Mouse (Mus musculus) frontal cortex, adult 2 months (tissue): ENCODE results near the gene Tmem216. TPM values are rescaled to one million over a fixed set of nuclear protein-coding genes. Genes with fewer than 3 reads are reported as not detected.

Experiments used
- DNase-seq, 2 experiments: peaks; one replicate each; pipeline ENCODE4 v3.0.0; 2022; ENCODE audit warnings: low spot score in 1 of 2; ENCODE audit errors: extremely low spot score in 1 of 2
- polyA plus RNA-seq: library from polyadenylated mRNA; depleted of rRNA; stranded (reverse); fragments of >200 nt; gene quantifications from 2 replicates; pipeline ENCODE4 v1.2.3, GENCODE M21; 2012; rRNA removed

The Tmem216 gene
- 21.4 and 22.2 TPM in 2 replicates for polyA plus RNA-seq

DNA sequence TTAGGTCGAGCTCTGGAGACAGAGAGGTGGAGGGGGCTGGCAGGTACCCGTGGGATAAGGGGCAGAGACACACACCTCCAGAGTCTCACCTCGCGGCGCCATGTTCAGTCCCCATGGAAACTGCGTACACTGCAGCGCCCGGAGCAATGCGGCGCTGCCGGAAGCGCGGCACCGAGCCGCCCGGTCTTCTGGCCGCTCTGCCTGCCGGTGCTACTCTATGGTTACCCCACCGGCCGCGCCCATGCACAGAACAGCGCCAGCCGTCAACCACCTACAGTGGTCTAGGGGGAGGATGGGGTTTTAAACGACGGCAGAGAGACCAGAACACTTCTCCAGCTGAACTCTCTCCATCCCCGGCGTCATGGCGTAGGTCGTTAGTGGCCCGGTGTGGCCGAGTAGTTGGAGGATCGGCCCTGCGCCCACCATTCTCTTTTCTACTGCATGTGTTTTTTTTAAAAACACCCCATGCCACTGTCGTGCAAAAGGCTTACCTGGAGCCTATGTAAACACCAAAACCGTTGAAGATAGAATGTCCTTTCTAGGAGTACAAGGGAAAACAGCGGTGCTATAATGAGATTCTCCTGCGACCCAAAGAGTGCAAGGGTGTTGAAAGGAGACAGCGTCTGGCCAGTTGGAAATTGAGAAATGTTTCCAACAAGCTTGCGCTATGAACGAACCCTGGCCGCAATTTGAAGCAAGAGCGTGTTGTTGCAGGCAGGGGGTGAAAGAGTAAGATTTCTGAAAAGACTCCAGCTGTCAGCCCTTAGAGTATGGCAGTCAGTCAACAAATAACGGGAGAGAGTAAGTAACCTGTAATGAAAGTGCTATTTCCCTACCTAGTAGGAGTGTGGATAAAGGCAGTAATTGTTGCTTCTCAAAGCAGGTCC lies at the start of gene Tmem216:
Gene Tmem216, minus strand, starts transcription at position 615 of the 887 bp plus-strand sequence.
- peak; percentile 63 to 87 for DNase-seq

DNA sequence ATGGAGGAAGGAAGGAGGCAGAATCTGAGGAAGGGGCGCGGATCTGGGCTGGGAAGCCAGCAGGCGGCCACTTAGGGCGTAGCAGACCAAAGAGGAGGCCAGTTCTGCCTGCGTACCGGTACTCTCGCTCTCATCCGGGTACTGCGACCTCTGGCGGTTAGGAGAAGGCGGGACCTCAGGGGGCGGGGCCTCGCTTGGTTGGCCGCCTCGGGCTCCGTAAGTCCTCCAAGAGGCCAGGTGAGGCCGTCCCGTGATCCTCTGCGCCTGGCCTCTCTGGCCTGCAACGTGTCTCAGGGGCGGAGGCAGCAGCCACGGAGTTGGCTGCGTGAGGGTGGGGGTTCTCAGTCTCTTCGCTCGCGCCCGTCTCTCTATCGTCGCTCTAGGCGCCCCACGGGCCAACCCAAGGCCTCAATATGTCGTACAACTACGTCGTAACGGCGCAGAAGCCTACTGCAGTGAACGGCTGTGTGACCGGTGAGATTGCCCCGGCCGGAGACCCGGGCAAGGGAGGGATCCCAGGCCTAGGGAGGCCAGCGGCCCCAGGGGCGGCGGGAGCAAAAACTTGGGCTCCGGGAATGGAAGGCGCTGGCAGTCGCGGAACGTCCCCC lies 49.4 kb upstream of the Tmem216 start, which contains the start of the genes Ddb1 and Tkfc:
Gene Ddb1, plus strand, starts transcription at position 35 of the 608 bp plus-strand sequence.
Gene Tkfc, minus strand, starts transcription at position 362 of the 608 bp plus-strand sequence.
- peak; percentile 97 to 99 for DNase-seq

DNA sequence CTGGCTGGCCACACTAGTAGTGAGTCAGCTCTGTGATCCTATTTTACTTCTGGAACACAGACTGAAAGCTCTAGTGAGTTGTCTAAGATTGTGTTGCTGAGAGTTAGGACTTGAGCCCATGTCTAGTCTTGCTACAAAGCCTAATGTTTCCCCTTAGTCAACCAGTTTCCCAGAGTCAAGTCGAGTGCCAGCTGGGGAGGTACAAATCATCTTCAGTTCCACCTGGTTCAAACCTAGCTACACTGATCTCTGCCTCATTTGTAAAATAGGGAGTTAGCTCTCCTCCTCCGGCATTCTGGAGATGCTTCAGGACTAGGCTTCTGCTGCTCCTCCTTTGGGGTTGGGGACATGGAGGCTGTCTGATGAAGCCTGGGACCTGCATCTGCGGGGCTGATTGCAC lies 48.5 kb upstream of the Tmem216 start:
- no peak for DNase-seq

DNA sequence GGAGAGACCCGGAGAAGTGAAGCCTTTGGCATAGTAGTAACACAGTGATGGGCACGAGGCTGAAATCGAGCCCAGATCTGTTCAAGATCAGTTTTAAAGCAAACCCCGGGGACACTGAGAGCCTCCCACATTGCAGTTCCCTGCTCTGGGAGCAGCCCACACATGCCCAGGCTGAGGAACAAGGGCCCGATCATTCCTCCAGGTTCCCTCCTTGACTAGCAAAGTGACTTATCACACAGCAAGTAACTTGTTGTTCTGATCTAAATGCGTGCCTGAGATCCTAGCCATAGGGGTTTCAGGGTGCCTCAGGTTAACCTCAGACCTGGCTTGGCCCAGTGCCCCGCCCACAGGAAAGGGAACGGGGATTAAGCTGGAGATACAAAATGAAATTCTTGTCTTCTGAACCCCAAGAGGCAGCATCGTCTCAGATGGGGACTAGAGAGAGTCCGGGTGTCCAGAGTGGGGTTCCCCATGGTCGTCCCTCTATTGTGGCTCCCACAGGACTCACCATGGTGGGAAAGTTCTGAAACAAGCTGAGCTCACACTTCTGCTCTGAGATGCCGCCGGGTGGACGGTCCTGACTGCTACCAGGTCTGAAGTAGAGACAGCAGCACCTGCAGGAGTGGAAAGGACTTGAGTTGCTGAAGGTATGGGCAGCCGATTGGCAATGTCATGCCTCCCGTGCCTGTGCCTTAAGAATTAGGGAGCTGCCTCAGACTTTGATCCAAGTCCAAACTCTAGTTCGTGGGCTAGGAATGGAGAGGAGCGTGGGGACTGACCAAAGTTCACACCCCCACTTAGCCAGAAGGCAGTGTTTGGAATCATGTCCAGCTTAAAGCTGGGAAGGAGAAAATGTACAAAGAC lies 47.9 kb upstream of the Tmem216 start:
- peak in 1 of 2 experiments; percentile 11 for DNase-seq

DNA sequence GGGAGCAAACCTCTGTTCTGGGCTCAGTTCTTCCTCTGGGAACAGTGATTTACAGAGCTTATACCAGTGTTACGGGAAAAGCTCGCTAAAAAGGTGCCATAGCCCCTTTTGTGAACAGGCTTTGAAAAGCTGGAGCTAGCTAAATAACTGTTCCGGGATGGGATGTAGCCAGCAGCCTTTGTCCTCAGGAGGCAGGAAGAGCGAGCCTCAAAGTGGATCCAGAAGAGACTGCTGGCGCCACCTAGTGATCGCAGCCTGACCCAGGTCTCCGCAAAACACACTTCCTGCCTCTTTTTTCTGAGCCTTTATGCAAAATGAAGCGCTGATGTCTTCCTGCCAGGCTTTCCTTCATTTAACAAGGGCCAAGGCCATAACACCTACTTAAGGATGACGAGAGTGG lies 46.7 kb upstream of the Tmem216 start:
- peak; percentile 70 to 92 for DNase-seq

DNA sequence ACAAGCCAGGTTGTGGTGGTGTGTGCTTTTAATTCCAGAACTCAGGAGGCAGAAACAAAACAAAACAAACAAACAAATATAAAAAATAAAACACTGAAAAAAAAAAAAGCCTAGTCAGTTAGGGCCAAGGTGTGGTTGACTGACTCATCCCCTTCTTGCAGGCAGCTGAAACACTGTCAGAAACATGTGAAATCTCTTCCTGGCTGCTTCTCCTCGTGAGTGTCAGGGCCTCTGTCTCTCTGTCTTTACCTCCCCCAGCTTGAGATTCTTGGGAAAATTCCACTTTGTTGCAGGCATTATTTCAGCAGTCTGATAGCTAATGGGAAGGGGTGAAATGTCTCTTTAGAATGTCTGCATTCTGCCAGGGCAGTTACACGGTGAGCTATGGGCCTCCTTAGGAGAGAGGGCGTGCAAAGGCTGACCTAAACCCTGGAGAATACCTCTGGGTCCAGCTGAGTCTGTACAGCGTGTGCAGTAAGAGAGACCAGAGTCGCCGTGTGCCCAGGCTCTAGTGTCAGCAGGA lies 46.3 kb upstream of the Tmem216 start:
- peak in 1 of 2 experiments; percentile 9 for DNase-seq

DNA sequence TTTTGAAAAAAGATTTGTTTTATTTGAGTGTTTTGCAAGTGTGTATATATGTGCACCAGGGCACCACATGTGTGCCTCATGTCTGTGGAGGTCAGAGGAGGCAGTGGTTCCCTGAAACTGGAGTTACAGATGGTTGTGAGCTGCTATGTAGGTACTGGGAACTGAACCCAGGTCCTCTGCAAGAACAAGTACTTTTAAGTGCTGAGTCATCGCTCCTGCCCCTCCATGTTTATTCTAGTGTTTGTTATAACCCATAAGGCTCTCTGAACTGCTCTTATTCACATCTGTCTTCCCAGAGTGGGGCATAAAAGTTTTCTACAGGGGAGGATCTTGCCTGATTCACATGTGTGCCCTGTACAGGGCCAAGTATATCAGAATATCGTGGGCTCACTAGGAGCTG lies 43.6 kb upstream of the Tmem216 start:
- DNase-seq, result no peak

DNA sequence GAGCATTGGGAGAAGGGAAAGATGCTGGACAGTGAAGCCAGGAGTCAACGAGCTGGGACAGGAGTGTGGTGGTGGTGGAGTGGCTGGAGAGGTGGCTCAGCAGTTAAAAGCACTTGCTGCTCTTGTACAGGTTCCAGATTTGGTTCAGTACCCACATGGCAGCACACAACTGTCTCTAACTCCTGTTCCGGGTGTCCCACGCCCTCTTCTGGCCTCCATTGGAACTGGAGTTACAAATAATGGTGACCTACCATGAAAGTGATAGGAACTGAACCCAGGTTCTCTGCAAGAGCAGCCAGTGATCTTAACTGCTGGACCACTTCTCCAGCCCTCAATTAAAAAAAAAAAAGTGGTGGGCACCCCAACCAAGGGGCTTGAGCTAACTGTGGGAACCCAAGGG lies 42.1 kb upstream of the Tmem216 start:
- DNase-seq, result peak in 1 of 2 experiments; percentile 10

DNA sequence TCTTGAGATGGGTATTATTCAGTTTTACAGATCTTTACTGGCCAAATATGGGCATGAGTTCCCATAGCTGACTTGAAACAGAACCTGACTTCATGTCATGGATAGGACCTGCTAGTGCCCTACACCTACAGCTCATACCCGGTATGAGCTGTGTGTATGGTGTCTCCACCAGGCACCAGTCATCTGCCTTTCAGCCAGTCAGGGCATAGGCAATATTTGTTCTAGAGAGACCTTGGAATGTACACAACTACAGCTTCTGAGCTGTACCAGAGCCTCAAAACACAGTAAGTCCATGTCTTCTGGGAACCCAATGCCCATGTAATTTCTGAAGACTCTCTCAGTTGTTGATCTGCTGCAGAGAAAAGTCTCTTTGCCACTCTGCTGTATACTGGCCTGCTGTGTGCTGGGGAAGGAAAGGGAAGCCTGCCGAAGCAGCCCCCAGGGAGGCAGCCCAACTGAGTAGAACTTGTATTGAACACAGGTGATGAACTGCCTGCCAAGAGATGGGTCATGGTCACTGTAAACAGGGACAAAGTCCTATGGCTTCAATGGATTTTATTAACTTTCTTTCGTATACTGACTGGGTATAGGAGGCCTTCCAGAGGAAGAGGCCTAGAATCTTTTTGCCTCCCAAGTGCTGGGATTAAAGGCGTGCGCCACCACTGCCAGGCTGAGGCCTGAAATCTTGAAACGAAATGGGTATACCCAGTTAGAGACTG lies 35.8 kb upstream of the Tmem216 start:
- DNase-seq, result no peak

DNA sequence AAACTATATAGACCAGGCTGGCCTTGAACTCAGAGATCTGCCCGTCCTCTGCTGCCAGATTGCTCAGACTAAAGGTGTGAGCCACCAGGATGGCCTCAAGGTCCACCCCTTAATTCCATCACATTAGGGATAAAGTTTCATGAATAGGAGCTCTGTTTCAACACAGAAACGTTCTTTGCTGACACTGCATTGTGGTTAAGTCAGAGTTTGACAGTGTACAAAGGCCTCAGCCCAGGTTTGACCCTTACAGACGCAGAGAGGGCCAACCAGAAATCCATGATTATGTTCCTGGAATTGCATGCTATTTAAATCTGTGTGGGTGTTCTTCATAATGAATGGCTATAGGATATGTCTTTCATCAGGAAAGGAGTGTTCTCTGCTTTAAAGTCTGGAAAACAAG lies 34.3 kb upstream of the Tmem216 start:
- DNase-seq, result no peak

DNA sequence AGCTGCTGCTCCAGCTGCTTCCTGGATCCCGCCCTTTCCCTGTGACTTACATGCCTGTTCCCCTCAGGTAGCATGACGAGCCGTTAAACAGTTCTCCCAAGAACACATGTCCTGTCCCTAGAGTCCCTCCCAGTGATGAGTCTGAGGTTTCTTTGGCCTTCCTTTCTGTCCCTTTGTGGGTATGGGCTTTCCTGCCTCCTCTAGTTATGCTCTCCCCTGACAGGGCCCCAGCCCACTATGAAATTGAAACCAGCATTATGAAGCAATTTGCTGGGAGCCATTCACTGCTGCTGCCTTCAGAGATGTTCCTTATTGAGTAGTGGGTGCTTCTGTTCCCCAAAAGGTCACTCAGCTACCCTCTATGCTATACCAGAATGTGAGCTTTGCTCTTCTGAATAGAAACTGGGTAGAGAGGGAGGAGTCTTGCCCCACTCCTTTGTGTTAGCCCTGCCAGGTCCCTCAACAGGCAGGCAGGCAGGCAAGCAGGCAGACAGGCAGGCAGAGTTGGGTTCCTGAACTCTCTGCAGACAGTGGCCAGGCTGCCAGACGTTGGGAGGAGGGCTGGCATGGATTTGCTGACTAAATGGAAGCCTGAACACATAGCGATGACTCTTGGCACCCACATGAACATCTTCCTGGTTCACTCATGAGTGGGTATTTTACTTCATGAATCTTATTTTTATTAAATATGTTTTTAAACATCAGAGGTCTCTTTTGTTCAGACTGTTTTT lies 33.3 kb upstream of the Tmem216 start:
- DNase-seq, result no peak

DNA sequence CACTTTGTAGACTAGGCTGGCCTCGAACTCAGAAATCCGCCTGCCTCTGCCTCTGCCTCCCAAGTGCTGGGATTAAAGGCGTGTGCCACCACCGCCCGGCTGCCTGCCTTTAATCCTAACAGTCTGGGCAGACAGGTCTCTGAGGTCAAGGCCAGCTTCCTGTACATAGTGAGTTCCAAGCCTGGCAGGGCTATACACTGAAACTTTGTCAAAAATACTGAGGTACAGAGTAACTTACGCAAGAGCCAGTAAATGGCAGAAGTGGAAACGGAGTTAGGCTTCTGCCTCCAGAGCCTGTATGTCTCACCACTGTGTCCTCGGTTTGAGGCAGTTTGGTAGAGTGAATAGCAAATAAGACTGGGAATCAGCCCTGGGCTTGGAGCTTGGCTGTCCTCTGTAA lies 31.2 kb upstream of the Tmem216 start:
- DNase-seq, result no peak

DNA sequence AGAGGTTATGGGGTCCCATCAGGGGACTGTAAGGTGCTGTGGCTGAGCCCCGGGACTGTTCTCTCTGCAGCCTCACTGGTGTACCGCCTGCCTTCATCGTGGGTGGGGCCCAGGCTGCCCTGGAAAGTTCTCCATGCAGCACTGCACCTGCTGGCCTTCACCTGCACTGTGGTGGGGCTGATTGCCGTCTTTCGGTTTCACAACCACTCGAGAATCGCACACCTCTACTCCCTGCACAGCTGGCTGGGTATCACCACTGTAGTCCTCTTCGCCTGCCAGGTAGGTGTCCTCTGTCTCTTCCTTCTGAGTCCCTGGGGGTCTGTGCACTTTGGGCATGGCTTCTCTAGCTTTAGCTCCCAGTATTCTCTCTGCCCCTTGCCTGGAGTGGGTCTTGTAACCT lies 29.1 kb upstream of the Tmem216 start:
- DNase-seq, result no peak

DNA sequence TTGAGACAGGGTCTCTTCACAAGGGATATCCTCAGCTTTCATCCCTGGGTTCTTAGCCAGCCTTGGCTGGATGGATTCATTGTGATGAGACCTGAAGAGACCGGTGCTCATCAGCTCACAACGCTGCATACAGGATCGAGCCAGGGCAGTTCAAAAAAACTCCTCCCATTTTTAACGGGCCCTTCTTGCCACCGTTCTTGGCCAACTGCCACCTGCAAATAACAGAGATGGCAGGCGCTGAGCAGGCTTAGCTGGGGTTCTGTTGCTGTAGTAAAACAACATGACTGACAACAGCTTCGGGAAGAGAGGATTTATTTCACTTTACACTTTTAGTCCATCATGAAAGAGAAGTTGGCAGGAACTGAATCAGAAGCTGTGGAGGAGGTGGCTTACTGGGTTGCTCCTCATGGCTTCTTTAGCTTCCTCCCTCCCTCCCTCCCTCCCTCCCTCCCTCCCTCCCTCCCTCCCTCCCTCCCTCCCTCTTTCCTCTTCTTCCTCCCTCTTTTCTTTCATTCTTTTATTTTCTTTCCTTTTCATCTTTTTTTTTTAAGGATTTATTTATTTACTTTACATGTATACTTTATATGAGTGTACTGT lies 27.6 kb upstream of the Tmem216 start:
- DNase-seq, result peak in 1 of 2 experiments; percentile 10

DNA sequence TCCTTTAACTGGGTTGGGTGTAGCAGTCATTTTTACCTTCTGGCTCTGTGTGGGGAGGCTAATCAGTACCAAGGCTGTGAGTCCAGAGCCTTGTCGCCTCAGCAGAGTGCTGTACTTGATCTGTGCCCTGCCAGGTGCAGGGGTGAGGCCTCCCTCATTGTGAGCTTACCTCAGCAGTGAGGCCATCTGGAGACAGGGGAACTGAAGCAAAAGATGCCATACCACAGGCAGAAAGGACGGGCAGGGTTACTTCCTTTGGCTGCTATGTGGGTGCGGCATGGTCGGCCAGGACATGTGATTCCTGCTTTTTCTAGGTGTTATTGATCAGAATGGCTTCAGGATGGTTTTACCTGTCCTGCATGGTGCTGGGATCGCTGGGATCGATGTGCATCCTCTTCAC lies 25.9 kb upstream of the Tmem216 start:
- DNase-seq, result no peak

DNA sequence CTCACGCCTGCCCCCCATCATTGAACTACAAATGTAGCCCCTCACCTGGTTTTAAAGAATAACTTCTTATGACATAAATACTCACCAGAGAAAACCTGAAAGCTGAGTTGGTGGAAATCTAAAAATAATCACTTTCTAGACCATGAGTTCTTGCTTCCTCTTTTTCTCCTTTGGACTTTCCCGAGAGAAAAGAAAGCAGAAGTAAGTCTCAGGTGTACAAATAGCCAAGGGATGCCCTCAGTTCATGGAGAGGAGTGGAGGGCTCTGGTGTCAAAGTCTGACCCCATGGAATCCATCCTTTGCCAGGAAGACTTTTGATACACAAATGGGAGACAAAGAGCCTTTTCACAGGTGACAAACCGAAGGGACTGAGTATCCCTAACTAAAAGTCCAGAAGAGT lies 24.7 kb upstream of the Tmem216 start:
- no peak for DNase-seq

DNA sequence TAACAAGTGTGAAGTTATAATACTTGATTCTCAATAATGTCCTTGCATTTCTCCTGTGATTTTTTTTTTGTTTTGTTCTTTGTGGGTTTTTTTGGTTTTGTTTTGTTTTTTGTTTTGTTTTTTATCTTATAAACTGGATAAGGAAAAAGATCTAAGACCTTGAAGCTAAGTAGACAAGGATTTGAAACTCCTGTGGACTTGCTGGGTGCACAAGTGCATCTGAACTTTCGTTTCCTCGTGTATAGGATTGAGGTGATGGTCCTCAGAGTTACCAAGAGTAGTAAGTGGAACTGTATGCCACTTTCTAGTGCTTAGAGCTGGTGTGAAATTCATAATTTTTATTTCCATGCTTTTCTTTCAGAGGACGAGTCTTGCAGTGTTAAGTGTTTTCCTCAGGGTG lies 24.1 kb upstream of the Tmem216 start:
- no peak for DNase-seq

DNA sequence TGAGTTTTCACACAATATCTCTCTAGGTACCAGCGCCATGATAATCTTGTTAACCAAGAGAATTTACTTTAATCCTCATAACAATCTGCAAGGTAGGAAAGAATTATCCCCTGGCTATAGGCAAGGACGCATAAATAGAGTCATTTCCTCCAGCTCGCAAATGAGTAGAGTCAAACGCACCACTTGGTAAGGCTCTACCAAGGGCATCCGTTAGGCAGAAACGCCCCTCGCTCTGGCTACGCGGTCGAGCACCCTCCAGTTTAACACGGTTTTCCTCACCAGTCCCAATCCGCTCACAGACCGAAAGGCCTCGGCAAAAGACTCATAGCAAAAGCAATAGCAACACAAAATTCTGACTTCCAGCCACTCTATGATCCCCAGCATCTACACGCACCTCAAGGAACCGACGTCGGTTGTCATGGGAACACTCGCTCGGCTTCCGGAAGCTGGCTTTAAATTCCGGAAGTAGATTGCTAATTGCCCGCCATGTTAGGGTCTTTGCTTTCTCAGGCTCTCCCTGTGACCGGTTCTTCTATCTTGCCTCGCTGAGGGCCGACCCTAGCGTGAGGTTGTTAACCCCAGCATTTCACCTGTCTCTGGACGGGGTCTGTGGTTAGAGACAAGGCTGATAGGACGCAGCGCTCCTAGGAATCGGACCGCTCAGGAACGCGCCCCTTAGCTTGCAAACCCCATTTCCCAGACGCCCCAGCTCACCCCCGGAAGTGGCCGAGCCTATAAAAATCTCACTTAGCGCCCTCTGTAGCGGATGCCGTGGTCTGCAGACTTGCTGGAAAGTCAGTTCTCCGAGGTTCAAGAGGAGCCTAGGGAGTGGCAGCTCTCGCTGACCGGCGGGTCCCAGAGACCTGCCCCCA lies 20.9 kb upstream of the Tmem216 start, which contains the start of the genes Cyb561a3 and Tmem138:
Gene Cyb561a3, plus strand, starts transcription at position 483 of the 872 bp plus-strand sequence.
Gene Tmem138, minus strand, starts transcription at position 673 of the 872 bp plus-strand sequence.
- peak; percentile 90 to 95 for DNase-seq
